Mouse (Mus musculus) CD4-positive helper T cell, adult 2 months (primary cell): Measurements from ENCODE around the gene Glyatl3.

Experiments
- DNase-seq: peaks from one replicate; pipeline ENCODE4 v3.0.0-alpha.2; 2012; ENCODE audit warnings: low read depth, missing footprints, low spot score

Gene Glyatl3

GRCm38 (mm10) chr17:40868952-40869747 is 45.0 kb downstream of the Glyatl3 start:
- DNase-seq = no peak

DNA sequence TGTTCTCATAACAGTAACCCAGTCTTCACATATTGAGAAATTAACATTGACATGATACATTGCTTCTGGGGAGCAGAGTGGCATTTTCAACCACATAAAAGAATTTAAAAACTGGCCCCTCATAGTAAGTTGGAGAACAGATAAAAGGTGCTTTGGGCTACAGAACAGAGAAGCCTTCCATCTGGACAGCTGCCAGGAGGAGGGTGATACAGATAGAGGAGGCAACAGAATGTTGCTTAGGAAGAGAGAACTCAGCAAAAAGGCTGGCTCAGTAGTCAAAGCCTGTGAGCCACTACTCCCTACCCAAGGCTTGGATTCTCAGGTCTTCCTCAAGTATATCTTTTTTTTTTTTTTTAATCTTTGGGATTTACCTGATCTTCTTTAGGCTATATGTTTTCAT is 59.1 kb downstream of the Glyatl3 start:
- no peak for DNase-seq
